Mouse (Mus musculus) neural tube, embryonic 12.5 days (tissue): ENCODE measurements around the gene Olfr56. TPM values are rescaled to one million over a fixed set of nuclear protein-coding genes. Genes with fewer than 3 reads are reported as not detected.
"Not testable (repeated sequence)": the region's sequence is repeated elsewhere in the genome, so short reads cannot be mapped to it uniquely, and the experiment has no call there.

Source experiments
- ATAC-seq: fragments of 200-750 bp; cut with Nextera tagmentation; 2 replicates; pipeline ENCODE4 v1.8.0; 2017; ENCODE audit warnings: low read depth, mild to moderate bottlenecking, moderate TSS enrichment, moderate library complexity; ENCODE audit not compliant: low FRiP score
- H3K27ac ChIP-seq: fragments of 300-500 bp; sonication (generic); 2 replicates; pipeline ENCODE4 v1.5.1; 2016
- H3K27me3 ChIP-seq: fragments of 300-500 bp; sonication (generic); replicated peaks from 2 replicates; pipeline ENCODE4 v1.6.1; 2016; ENCODE audit warnings: mild to moderate bottlenecking
- H3K36me3 ChIP-seq: fragments of 300-500 bp; sonication (generic); 2 replicates; pipeline ENCODE4 v1.6.1; 2016; ENCODE audit warnings: mild to moderate bottlenecking
- H3K4me1 ChIP-seq: fragments of 300-500 bp; sonication (generic); 2 replicates; pipeline ENCODE4 v1.6.1; 2016
- H3K4me2 ChIP-seq: fragments of 300-500 bp; sonication (generic); replicated peaks from 2 replicates; pipeline ENCODE4 v1.6.1; 2016; ENCODE audit warnings: mild to moderate bottlenecking
- H3K4me3 ChIP-seq: fragments of 300-500 bp; sonication (generic); 2 replicates; pipeline ENCODE4 v1.5.1; 2016
- H3K9ac ChIP-seq: fragments of 300-500 bp; sonication (generic); 2 replicates; pipeline ENCODE4 v1.6.1; 2016; ENCODE audit warnings: mild to moderate bottlenecking
- H3K9me3 ChIP-seq: fragments of 300-500 bp; sonication (generic); 2 replicates; pipeline ENCODE4 v1.6.1; 2016; ENCODE audit warnings: mild to moderate bottlenecking
- WGBS: fragments of 180-500 bp; shearing (Covaris S2); methylation state at CpG from one replicate; pipeline ENCODE4 v1.1.7; 2016; 5-methylcytosine and 5-hydroxymethylcytosine counted together
- polyA plus RNA-seq: library from polyadenylated mRNA; unstranded; fragments of >200 nt; fragmentation: Nextera tagmentation; extraction: Ambion mirVana; gene quantifications from 2 replicates; pipeline ENCODE4 v1.2.1, GENCODE M21; 2016

The Olfr56 gene
- polyA plus RNA-seq, 1 experiment from 2014 or later: not detected

GRCm38 (mm10) chr11:49076001-49076757 lies 97.5 kb downstream of the Olfr56 start, which contains the start of gene Ifi47:
Gene Ifi47, plus strand, starts transcription at chr11:49076587.
- not testable (repeated sequence) for ATAC-seq, H3K36me3 ChIP-seq

GRCm38 (mm10) chr11:49077012-49077411 lies 98.3 kb downstream of the Olfr56 start:
- no peak overlapping the region for H3K4me2 ChIP-seq
- WGBS: 84% methylated on average over 1 of the region's 1 CpGs
- no peak overlapping the region for H3K9ac ChIP-seq
- no peaks in the 10 kb centered on the region for H3K9me3 ChIP-seq
- ATAC-seq: no peak
- no peaks in the 10 kb centered on the region for H3K36me3 ChIP-seq
- H3K27me3 ChIP-seq: no peaks in the 10 kb centered on the region
- H3K4me3 ChIP-seq: no peak overlapping the region
- H3K27ac ChIP-seq: no peak overlapping the region
- no peaks in the 10 kb centered on the region for H3K4me1 ChIP-seq

More at GRCm38 (mm10) chr11:49076001-49076757, 97.5 kb downstream of the Olfr56 start, which contains the start of gene Ifi47:
- H3K4me2 ChIP-seq, H3K4me1 ChIP-seq, H3K9me3 ChIP-seq, H3K9ac ChIP-seq, H3K4me3 ChIP-seq, H3K27me3 ChIP-seq, H3K27ac ChIP-seq: not testable (repeated sequence)
- WGBS: 84% methylated on average over 6 of the region's 6 CpGs

- Histone ChIP-seq H3K4me1 (no peaks in the 10 kb centered on the region), H3K4me3 (no peak overlapping the region), H3K27ac (no peak overlapping the region), H3K9ac (no peak overlapping the region), H3K27me3 (no peaks in the 10 kb centered on the region), H3K4me2 (no peak overlapping the region), H3K36me3 (no peaks in the 10 kb centered on the region), H3K9me3 (no peaks in the 10 kb centered on the region)
- ATAC-seq: no peak
- WGBS: 88% methylated on average over 3 of the region's 3 CpGs
Measured at GRCm38 (mm10) chr11:49078719-49079118, 100.0 kb downstream of the Olfr56 start.

- H3K27me3 ChIP-seq: no peaks in the 10 kb centered on the region
- H3K9me3 ChIP-seq: no peaks in the 10 kb centered on the region
- H3K4me3 ChIP-seq: no peak overlapping the region
- ATAC-seq: no peak
- WGBS: 86% methylated on average over 1 of the region's 1 CpGs
- H3K4me2 ChIP-seq: no peak overlapping the region
- H3K27ac ChIP-seq: no peak overlapping the region
- H3K36me3 ChIP-seq: no peaks in the 10 kb centered on the region
- no peaks in the 10 kb centered on the region for H3K4me1 ChIP-seq
- no peak overlapping the region for H3K9ac ChIP-seq
Measured at GRCm38 (mm10) chr11:49080636-49081035, 101.9 kb downstream of the Olfr56 start.

GRCm38 (mm10) chr11:49081356-49081755 lies 102.7 kb downstream of the Olfr56 start:
- Histone ChIP-seq H3K4me3 (no peak overlapping the region), H3K27me3 (no peaks in the 10 kb centered on the region), H3K9me3 (no peaks in the 10 kb centered on the region), H3K36me3 (no peaks in the 10 kb centered on the region), H3K27ac (no peak overlapping the region), H3K4me2 (no peak overlapping the region), H3K4me1 (no peaks in the 10 kb centered on the region), H3K9ac (no peak overlapping the region)
- WGBS: 89% methylated on average over 4 of the region's 4 CpGs
- ATAC-seq: no peak

- Histone ChIP-seq H3K4me3 (no peak overlapping the region), H3K36me3 (no peaks in the 10 kb centered on the region), H3K27ac (no peak overlapping the region), H3K9ac (no peak overlapping the region), H3K4me1 (no peaks in the 10 kb centered on the region), H3K4me2 (no peak overlapping the region), H3K9me3 (no peaks in the 10 kb centered on the region), H3K27me3 (no peaks in the 10 kb centered on the region)
- 86% methylated on average over 3 of the region's 3 CpGs for WGBS
- no peak for ATAC-seq
Measured at GRCm38 (mm10) chr11:49081886-49082285, 103.2 kb downstream of the Olfr56 start.

- WGBS: 89% methylated on average over 1 of the region's 1 CpGs
- ATAC-seq: no peak
Measured at GRCm38 (mm10) chr11:49083146-49083545, 104.5 kb downstream of the Olfr56 start.

GRCm38 (mm10) chr11:49083808-49084207 lies 105.1 kb downstream of the Olfr56 start:
- H3K27me3 ChIP-seq: 0 out of 2 replicates have a peak, but pooled peaks cover 3% of the 10 kb centered on the region
- no peak for ATAC-seq
- no peak overlapping the region for H3K4me2 ChIP-seq
- no peak overlapping the region for H3K9ac ChIP-seq
- 84% methylated on average over 3 of the region's 3 CpGs for WGBS
- H3K9me3 ChIP-seq: no peaks in the 10 kb centered on the region
- no peaks in the 10 kb centered on the region for H3K36me3 ChIP-seq
- H3K27ac ChIP-seq: no peak overlapping the region
- H3K4me1 ChIP-seq: no peaks in the 10 kb centered on the region
- H3K4me3 ChIP-seq: no peak overlapping the region

More at GRCm38 (mm10) chr11:49083146-49083545, 104.5 kb downstream of the Olfr56 start:
- H3K27ac ChIP-seq: no peak overlapping the region
- no peaks in the 10 kb centered on the region for H3K9me3 ChIP-seq
- H3K4me3 ChIP-seq: no peak overlapping the region
- no peaks in the 10 kb centered on the region for H3K4me1 ChIP-seq
- 0 out of 2 replicates have a peak, but pooled peaks cover 2% of the 10 kb centered on the region for H3K27me3 ChIP-seq
- no peaks in the 10 kb centered on the region for H3K36me3 ChIP-seq
- no peak overlapping the region for H3K4me2 ChIP-seq
- H3K9ac ChIP-seq: no peak overlapping the region

GRCm38 (mm10) chr11:49084385-49084784 lies 105.7 kb downstream of the Olfr56 start:
- no peaks in the 10 kb centered on the region for H3K4me1 ChIP-seq
- H3K27me3 ChIP-seq: 0 out of 2 replicates have a peak, but pooled peaks cover 3% of the 10 kb centered on the region
- 79% methylated on average over 1 of the region's 1 CpGs for WGBS
- H3K4me2 ChIP-seq: no peak overlapping the region
- no peaks in the 10 kb centered on the region for H3K36me3 ChIP-seq
- ATAC-seq: no peak
- H3K9ac ChIP-seq: no peak overlapping the region
- H3K4me3 ChIP-seq: no peak overlapping the region
- H3K9me3 ChIP-seq: no peaks in the 10 kb centered on the region
- H3K27ac ChIP-seq: no peak overlapping the region

- H3K4me3 ChIP-seq: no peak overlapping the region
- H3K4me1 ChIP-seq: no peaks in the 10 kb centered on the region
- H3K27me3 ChIP-seq: 0 out of 2 replicates have a peak, but pooled peaks cover 3% of the 10 kb centered on the region
- 34% methylated on average over 3 of the region's 3 CpGs for WGBS
- H3K9me3 ChIP-seq: no peaks in the 10 kb centered on the region
- no peak for ATAC-seq
- H3K27ac ChIP-seq: no peak overlapping the region
- H3K4me2 ChIP-seq: no peak overlapping the region
- no peaks in the 10 kb centered on the region for H3K36me3 ChIP-seq
- H3K9ac ChIP-seq: no peak overlapping the region
Measured at GRCm38 (mm10) chr11:49084875-49085274, 106.2 kb downstream of the Olfr56 start.

GRCm38 (mm10) chr11:49086858-49087361 lies 108.2 kb downstream of the Olfr56 start:
- Histone ChIP-seq H3K9me3 (no peaks in the 10 kb centered on the region), H3K36me3 (no peaks in the 10 kb centered on the region), H3K4me2 (no peak overlapping the region), H3K27me3 (0 out of 2 replicates have a peak, but pooled peaks cover 3% of the 10 kb centered on the region), H3K9ac (no peak overlapping the region), H3K4me3 (no peak overlapping the region), H3K4me1 (no peaks in the 10 kb centered on the region), H3K27ac (no peak overlapping the region)
- no peak for ATAC-seq
- 86% methylated on average over 6 of the region's 6 CpGs for WGBS

GRCm38 (mm10) chr11:49087830-49088616 lies 109.3 kb downstream of the Olfr56 start:
- no peak for ATAC-seq
- no peak overlapping the region for H3K27ac ChIP-seq
- H3K4me1 ChIP-seq: no peaks in the 10 kb centered on the region
- H3K9ac ChIP-seq: no peak overlapping the region
- H3K9me3 ChIP-seq: no peaks in the 10 kb centered on the region
- H3K27me3 ChIP-seq: 0 out of 2 replicates have a peak, but pooled peaks cover 3% of the 10 kb centered on the region
- 45% methylated on average over 22 of the region's 22 CpGs for WGBS
- H3K4me2 ChIP-seq: no peak overlapping the region; the same call in 1 of the 2 replicates
- H3K4me3 ChIP-seq: no peak overlapping the region
- H3K36me3 ChIP-seq: no peaks in the 10 kb centered on the region
